Mouse (Mus musculus) midbrain, embryonic 11.5 days (tissue): ENCODE measurements around the gene Hsdl2. TPM values are rescaled to one million over a fixed set of nuclear protein-coding genes. Genes with fewer than 3 reads are reported as not detected.

ENCODE experiments used
- ATAC-seq: fragments of 200-750 bp; cut with Nextera tagmentation; 2 replicates; pipeline ENCODE4 v1.8.0; 2017; ENCODE audit warnings: moderate TSS enrichment, moderate library complexity; ENCODE audit not compliant: low FRiP score
- DNase-seq: peaks from one replicate; pipeline ENCODE4 v3.0.0; 2015; ENCODE audit warnings: low spot score; ENCODE audit errors: missing footprints
- H3K27ac ChIP-seq: fragments of 300-500 bp; sonication (generic); 2 replicates; pipeline ENCODE4 v1.5.1; 2014; ENCODE audit warnings: low read depth, low read length
- H3K27me3 ChIP-seq: fragments of 300-500 bp; sonication (generic); 2 replicates; pipeline ENCODE4 v1.6.1; 2014; ENCODE audit warnings: mild to moderate bottlenecking, low read length, moderate library complexity, mixed read lengths; ENCODE audit not compliant: control insufficient read depth, insufficient read depth
- H3K36me3 ChIP-seq: fragments of 300-500 bp; sonication (generic); 2 replicates; pipeline ENCODE4 v1.6.1; 2014; ENCODE audit warnings: mild to moderate bottlenecking, low read length, moderate library complexity, mixed read lengths; ENCODE audit not compliant: control insufficient read depth, insufficient read depth
- H3K4me1 ChIP-seq: fragments of 300-500 bp; sonication (generic); 2 replicates; pipeline ENCODE4 v1.6.1; 2014; ENCODE audit warnings: low read length; ENCODE audit not compliant: control insufficient read depth, insufficient read depth
- H3K4me2 ChIP-seq: fragments of 300-500 bp; sonication (generic); 2 replicates; pipeline ENCODE4 v1.6.1; 2014; ENCODE audit warnings: mild to moderate bottlenecking, moderate library complexity
- H3K4me3 ChIP-seq: fragments of 300-500 bp; sonication (generic); 2 replicates; pipeline ENCODE4 v1.5.1; 2014; ENCODE audit warnings: low read depth, low read length
- H3K9ac ChIP-seq: fragments of 300-500 bp; sonication (generic); 2 replicates; pipeline ENCODE4 v1.6.1; 2014; ENCODE audit warnings: low read length
- H3K9me3 ChIP-seq: fragments of 300-500 bp; sonication (generic); 2 replicates; pipeline ENCODE4 v1.6.1; 2016; ENCODE audit warnings: low read length; ENCODE audit not compliant: control insufficient read depth
- WGBS: fragments of 180-500 bp; shearing (Covaris S2); extraction: QIAGEN DNeasy Blood & Tissue Kit; methylation state at CpG from one replicate; pipeline ENCODE4 v1.1.7; 2014; 5-methylcytosine and 5-hydroxymethylcytosine counted together
- polyA plus RNA-seq: library from polyadenylated mRNA; unstranded; fragments of >200 nt; fragmentation: Nextera tagmentation; extraction: Ambion mirVana; gene quantifications from 2 replicates; pipeline ENCODE4 v1.2.1, GENCODE M21; 2014

Gene Hsdl2
- polyA plus RNA-seq, 1 experiment from 2014 or later: 30.6 TPM

GRCm38 (mm10) chr4:59604892-59605291 lies 23.5 kb downstream of the Hsdl2 start:
- no peak overlapping the region for H3K9ac ChIP-seq
- no peaks in the 10 kb centered on the region for H3K36me3 ChIP-seq
- H3K4me1 ChIP-seq: no peaks in the 10 kb centered on the region
- no peaks in the 10 kb centered on the region for H3K27me3 ChIP-seq
- no peak overlapping the region for H3K4me3 ChIP-seq
- WGBS: 69% methylated on average over 3 of the region's 3 CpGs
- no peaks in the 10 kb centered on the region for H3K9me3 ChIP-seq
- H3K4me2 ChIP-seq: no peak overlapping the region
- DNase-seq (no peak), ATAC-seq (no peak)
- no peak overlapping the region for H3K27ac ChIP-seq

GRCm38 (mm10) chr4:59605501-59605900 lies 24.1 kb downstream of the Hsdl2 start:
- no peaks in the 10 kb centered on the region for H3K36me3 ChIP-seq
- no peak for ATAC-seq

GRCm38 (mm10) chr4:59610411-59610810 lies 29.0 kb downstream of the Hsdl2 start:
- Histone ChIP-seq H3K9me3 (no peaks in the 10 kb centered on the region), H3K4me3 (no peak overlapping the region), H3K4me1 (no peaks in the 10 kb centered on the region), H3K27me3 (no peaks in the 10 kb centered on the region), H3K9ac (no peak overlapping the region), H3K36me3 (no peaks in the 10 kb centered on the region), H3K4me2 (no peak overlapping the region), H3K27ac (no peak overlapping the region)
- no peak for DNase-seq
- 77% methylated on average over 3 of the region's 3 CpGs for WGBS
- ATAC-seq: no peak

More at GRCm38 (mm10) chr4:59605501-59605900, 24.1 kb downstream of the Hsdl2 start:
- Histone ChIP-seq H3K27ac (no peak overlapping the region), H3K4me3 (no peak overlapping the region), H3K4me1 (no peaks in the 10 kb centered on the region), H3K4me2 (no peak overlapping the region), H3K9ac (no peak overlapping the region), H3K27me3 (no peaks in the 10 kb centered on the region), H3K9me3 (no peaks in the 10 kb centered on the region)
- no peak for DNase-seq
- 93% methylated on average over 3 of the region's 3 CpGs for WGBS

GRCm38 (mm10) chr4:59614986-59615385 lies 33.6 kb downstream of the Hsdl2 start:
- Histone ChIP-seq H3K36me3 (no peaks in the 10 kb centered on the region), H3K4me3 (no peak overlapping the region), H3K9ac (no peak overlapping the region), H3K9me3 (no peaks in the 10 kb centered on the region), H3K4me1 (no peaks in the 10 kb centered on the region), H3K27me3 (no peaks in the 10 kb centered on the region), H3K4me2 (no peak overlapping the region), H3K27ac (no peak overlapping the region)
- DNase-seq: no peak
- 71% methylated on average over 1 of the region's 1 CpGs for WGBS
- ATAC-seq: 0 out of 2 replicates have a peak, but pooled peaks have one; percentile 35

- 87% methylated on average over 5 of the region's 5 CpGs for WGBS
- Histone ChIP-seq H3K9ac (no peak overlapping the region), H3K9me3 (no peaks in the 10 kb centered on the region), H3K27me3 (no peaks in the 10 kb centered on the region), H3K4me1 (no peaks in the 10 kb centered on the region), H3K4me3 (no peak overlapping the region), H3K4me2 (no peak overlapping the region), H3K27ac (no peak overlapping the region), H3K36me3 (no peaks in the 10 kb centered on the region)
- DNase-seq (no peak), ATAC-seq (no peak)
These were observed 38.4 kb downstream of the Hsdl2 start for GRCm38 (mm10) chr4:59619611-59620245.

- peak; percentile 95 for DNase-seq
- Histone ChIP-seq H3K27ac (peak overlapping the region; percentile 57), H3K4me2 (peak overlapping the region; percentile 71), H3K27me3 (no peaks in the 10 kb centered on the region), H3K36me3 (no peaks in the 10 kb centered on the region), H3K9ac (peak overlapping the region; percentile 93), H3K4me3 (peak overlapping the region; percentile 81), H3K4me1 (peaks cover 21% of the 10 kb centered on the region), H3K9me3 (no peaks in the 10 kb centered on the region)
- ATAC-seq: no peak
- under 1% methylated on average over 18 of the region's 18 CpGs for WGBS
These were observed 44.3 kb downstream of the Hsdl2 start for GRCm38 (mm10) chr4:59625676-59625997.

- Histone ChIP-seq H3K9me3 (no peaks in the 10 kb centered on the region), H3K27me3 (no peaks in the 10 kb centered on the region), H3K9ac (peak within 1 kb of the TSS; percentile 93), H3K36me3 (no peaks in the 10 kb centered on the region), H3K4me3 (peak within 1 kb of the TSS; percentile 81), H3K27ac (peak within 1 kb of the TSS; percentile 85), H3K4me2 (peak within 1 kb of the TSS; percentile 71), H3K4me1 (peaks cover 25% of the 10 kb centered on the region)
- under 1% methylated on average over 91 of the region's 120 CpGs for WGBS
- ATAC-seq (peak; percentile 92), DNase-seq (peak; percentile 98)
These were observed 44.9 kb downstream of the Hsdl2 start, which contains the start of gene E130308A19Rik for GRCm38 (mm10) chr4:59625998-59626910. E130308A19Rik (plus strand) TSS chr4:59626211.

- Histone ChIP-seq H3K4me3 (peak overlapping the region; percentile 10; the same call in 1 of the 2 replicates), H3K27ac (no peak overlapping the region), H3K27me3 (no peaks in the 10 kb centered on the region), H3K4me2 (peak overlapping the region; percentile 28), H3K9ac (peak overlapping the region; percentile 30), H3K36me3 (no peaks in the 10 kb centered on the region), H3K9me3 (no peaks in the 10 kb centered on the region), H3K4me1 (peaks cover 30% of the 10 kb centered on the region)
- 48% methylated on average over 4 of the region's 4 CpGs for WGBS
- DNase-seq (no peak), ATAC-seq (no peak)
These were observed 46.9 kb downstream of the Hsdl2 start for GRCm38 (mm10) chr4:59628255-59628654.
